Mouse (Mus musculus) heart, postnatal 0 days (tissue): Measurements from ENCODE around the gene Prune1. TPM values are rescaled to one million over a fixed set of nuclear protein-coding genes. Genes with fewer than 3 reads are reported as not detected.

Source experiments
- ATAC-seq: fragments of 200-750 bp; cut with Nextera tagmentation; 2 replicates; pipeline ENCODE4 v1.8.0; 2017; ENCODE audit warnings: low read depth, moderate number of reproducible peaks, moderate library complexity; ENCODE audit not compliant: insufficient read depth
- DNase-seq: peaks from one replicate; pipeline ENCODE4 v3.0.0-alpha.2; 2016; ENCODE audit warnings: low spot score
- H3K27ac ChIP-seq: fragments of 300-500 bp; sonication (generic); 2 replicates; pipeline ENCODE4 v1.5.1; 2014; ENCODE audit warnings: low read depth, mild to moderate bottlenecking
- H3K27me3 ChIP-seq: fragments of 300-500 bp; sonication (generic); 2 replicates; pipeline ENCODE4 v1.6.1; 2014; ENCODE audit warnings: low read length, mixed read lengths; ENCODE audit not compliant: control insufficient read depth, insufficient read depth
- H3K36me3 ChIP-seq: fragments of 300-500 bp; sonication (generic); replicated peaks from 2 replicates; pipeline ENCODE4 v1.6.1; 2014; ENCODE audit warnings: low read length, mixed read lengths; ENCODE audit not compliant: control insufficient read depth, insufficient read depth
- H3K4me1 ChIP-seq: fragments of 300-500 bp; sonication (generic); 2 replicates; pipeline ENCODE4 v1.6.1; 2014; ENCODE audit warnings: antibody characterized with exemption; ENCODE audit not compliant: control insufficient read depth, insufficient read depth
- H3K4me2 ChIP-seq: fragments of 300-500 bp; sonication (generic); 2 replicates; pipeline ENCODE4 v1.6.1; 2014; ENCODE audit warnings: low read depth, mild to moderate bottlenecking, low read length, moderate library complexity
- H3K4me3 ChIP-seq: fragments of 300-500 bp; sonication (generic); 2 replicates; pipeline ENCODE4 v1.5.1; 2014; ENCODE audit warnings: low read depth, low read length
- H3K9ac ChIP-seq: fragments of 300-500 bp; sonication (generic); replicated peaks from 2 replicates; pipeline ENCODE4 v1.6.1; 2014; ENCODE audit warnings: low read depth, low read length, mixed read lengths
- H3K9me3 ChIP-seq: fragments of 300-500 bp; sonication (generic); replicated peaks from 2 replicates; pipeline ENCODE4 v1.6.1; 2016; ENCODE audit warnings: low read length; ENCODE audit not compliant: control insufficient read depth
- CTCF ChIP-seq: IDR thresholded peaks from 2 replicates; pipeline ENCODE4 v1.5.1; 2016; ENCODE audit warnings: antibody characterized with exemption, control low read depth, low read depth
- EP300 ChIP-seq: IDR thresholded peaks from 2 replicates; pipeline ENCODE4 v1.6.1; 2016; ENCODE audit warnings: antibody characterized with exemption, low read depth
- WGBS: fragments of 180-500 bp; shearing (Covaris S2); extraction: QIAGEN DNeasy Blood & Tissue Kit; methylation state at CpG from one replicate; pipeline ENCODE4 v1.1.7; 2014; 5-methylcytosine and 5-hydroxymethylcytosine counted together
- polyA plus RNA-seq: library from polyadenylated mRNA; unstranded; fragments of >200 nt; fragmentation: Nextera tagmentation; extraction: Ambion mirVana; gene quantifications from 2 replicates; pipeline ENCODE4 v1.2.1, GENCODE M21; 2015
- total RNA-seq: library from RNA; depleted of rRNA; stranded (reverse); fragments of >200 nt; gene quantifications from 2 replicates; pipeline ENCODE4 v1.2.3, GENCODE M21; 2014; ENCODE audit warnings: low replicate concordance

The Prune1 gene
- total and polyA plus RNA-seq, 2 experiments from 2014 or later, result 23.0 to 28.6 TPM

DNA sequence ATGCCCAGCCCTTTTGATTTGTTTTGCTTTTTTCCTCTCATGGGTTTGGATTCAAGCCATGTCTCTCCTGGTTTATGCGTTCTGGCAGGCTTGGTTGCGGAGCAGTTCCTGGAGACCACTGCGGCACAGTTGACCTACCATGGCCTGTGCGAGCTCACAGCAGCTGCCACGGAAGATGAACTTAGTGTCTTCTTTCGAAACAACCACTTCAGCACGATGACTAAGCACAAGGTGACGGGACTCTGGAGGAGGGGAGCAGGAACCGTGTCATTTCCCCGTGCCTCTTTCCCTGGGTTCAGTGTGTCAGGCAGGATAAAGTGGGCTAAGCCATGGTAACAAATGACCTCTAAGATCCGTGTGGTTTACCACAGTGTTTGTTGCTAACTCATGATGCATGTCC is 11.7 kb upstream of the Prune1 start:
- H3K4me2 ChIP-seq, result no peak overlapping the region
- no peak overlapping the region for H3K27ac ChIP-seq
- 0 out of 2 replicates have a peak overlapping the region, but pooled peaks have one; percentile 19 for H3K9ac ChIP-seq
- WGBS, result 62% methylated on average over 11 of the region's 11 CpGs
- H3K27me3 ChIP-seq, result no peaks in the 10 kb centered on the region
- TF ChIP-seq CTCF (no peak), EP300 (no peak)
- DNase-seq (no peak), ATAC-seq (no peak)
- H3K4me3 ChIP-seq, result no peak overlapping the region
- peaks cover 50% of the 10 kb centered on the region for H3K36me3 ChIP-seq
- H3K4me1 ChIP-seq, result no peaks in the 10 kb centered on the region
- H3K9me3 ChIP-seq, result no peaks in the 10 kb centered on the region

GRCm38 (mm10) chr3:95292899-95293298 is 11.0 kb upstream of the Prune1 start:
- H3K4me3 ChIP-seq, result no peak overlapping the region
- no peak overlapping the region for H3K9ac ChIP-seq
- 93% methylated on average over 2 of the region's 2 CpGs for WGBS
- H3K4me2 ChIP-seq, result no peak overlapping the region
- no peak for DNase-seq
- peaks cover 56% of the 10 kb centered on the region for H3K36me3 ChIP-seq
- H3K4me1 ChIP-seq, result no peaks in the 10 kb centered on the region
- H3K27me3 ChIP-seq, result no peaks in the 10 kb centered on the region
- ATAC-seq, result no peak
- TF ChIP-seq CTCF (no peak), EP300 (no peak)
- H3K9me3 ChIP-seq, result no peaks in the 10 kb centered on the region
- H3K27ac ChIP-seq, result no peak overlapping the region

DNA sequence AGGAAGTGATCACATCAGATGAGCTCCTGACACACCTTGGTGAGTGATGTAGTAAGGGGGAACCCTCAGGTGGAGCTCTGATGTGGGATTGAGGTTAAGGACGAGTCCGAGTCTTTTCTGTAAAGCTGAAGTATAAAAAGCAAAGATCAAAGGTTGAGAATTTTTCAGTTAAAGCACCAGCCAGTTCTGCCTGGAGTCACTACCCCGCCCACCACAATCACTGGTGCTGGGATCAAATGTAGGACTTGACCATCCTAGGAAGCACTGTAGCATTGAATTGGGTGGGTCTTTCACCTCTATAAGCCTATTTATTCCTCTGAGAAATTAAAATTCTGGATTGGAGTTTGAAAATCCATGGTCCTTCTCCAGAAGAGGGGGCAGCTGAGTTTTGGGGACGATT is 9.2 kb upstream of the Prune1 start:
- ATAC-seq (no peak), DNase-seq (no peak)
- Histone ChIP-seq H3K27ac (no peak overlapping the region), H3K9me3 (no peaks in the 10 kb centered on the region), H3K4me1 (no peaks in the 10 kb centered on the region), H3K27me3 (no peaks in the 10 kb centered on the region), H3K4me2 (no peak overlapping the region), H3K36me3 (peaks cover 63% of the 10 kb centered on the region), H3K9ac (no peak overlapping the region), H3K4me3 (no peak overlapping the region)
- TF ChIP-seq EP300, result no peak
- no peak for TF ChIP-seq CTCF
- 84% methylated on average over 4 of the region's 4 CpGs for WGBS

DNA sequence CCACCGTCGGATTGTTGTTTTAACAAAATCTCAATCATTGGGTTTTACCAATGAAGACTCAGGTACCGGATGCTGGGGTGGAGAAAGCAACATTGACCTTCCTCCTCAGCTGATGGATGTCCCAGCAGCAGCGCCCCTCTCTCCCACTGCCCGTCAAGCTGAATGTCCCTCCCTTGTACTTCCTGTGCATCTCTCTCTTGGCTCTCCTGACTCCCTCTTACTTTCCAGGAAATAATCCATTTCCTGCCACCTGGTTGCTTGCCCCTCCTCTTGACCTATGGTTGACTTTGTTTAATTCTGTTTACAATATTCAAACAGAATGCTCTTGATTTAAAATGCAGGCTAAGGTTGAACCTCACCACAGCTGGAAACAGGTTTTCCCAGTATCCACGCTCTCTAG is 8.3 kb upstream of the Prune1 start:
- no peak for TF ChIP-seq EP300
- no peak for TF ChIP-seq CTCF
- no peak overlapping the region for H3K4me2 ChIP-seq
- no peak overlapping the region for H3K9ac ChIP-seq
- no peaks in the 10 kb centered on the region for H3K9me3 ChIP-seq
- no peak overlapping the region for H3K27ac ChIP-seq
- H3K36me3 ChIP-seq, result peaks cover 60% of the 10 kb centered on the region
- ATAC-seq, result no peak
- no peaks in the 10 kb centered on the region for H3K4me1 ChIP-seq
- WGBS, result 71% methylated on average over 6 of the region's 6 CpGs
- no peaks in the 10 kb centered on the region for H3K27me3 ChIP-seq
- no peak for DNase-seq
- no peak overlapping the region for H3K4me3 ChIP-seq

DNA sequence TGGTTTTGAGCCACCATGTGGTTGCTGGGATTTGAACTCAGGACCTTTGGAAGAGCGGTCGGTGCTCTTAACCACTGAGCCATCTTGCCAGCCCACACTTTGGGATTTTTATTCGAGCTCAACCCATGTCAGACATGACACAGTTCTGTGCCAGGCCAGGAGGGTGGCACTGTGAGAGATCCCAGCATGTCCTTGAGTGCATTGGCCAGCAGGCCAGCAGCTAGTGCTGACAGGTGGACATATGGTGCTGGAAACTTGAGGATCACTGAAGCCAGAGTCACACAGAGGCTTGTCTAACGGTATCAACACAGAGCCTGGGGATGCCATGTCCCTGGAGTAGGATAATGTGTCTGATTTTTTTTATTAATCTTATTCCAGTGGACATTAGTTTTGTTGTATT is 7.5 kb upstream of the Prune1 start:
- no peak for DNase-seq
- Histone ChIP-seq H3K4me1 (no peaks in the 10 kb centered on the region), H3K27me3 (no peaks in the 10 kb centered on the region), H3K36me3 (peaks cover 52% of the 10 kb centered on the region), H3K9me3 (no peaks in the 10 kb centered on the region), H3K4me2 (no peak overlapping the region), H3K9ac (no peak overlapping the region), H3K4me3 (no peak overlapping the region), H3K27ac (no peak overlapping the region)
- TF ChIP-seq CTCF (no peak), EP300 (no peak)
- 88% methylated on average over 4 of the region's 4 CpGs for WGBS
- ATAC-seq, result no peak

- no peak overlapping the region for H3K9ac ChIP-seq
- no peak for ATAC-seq
Observed at GRCm38 (mm10) chr3:95287541-95287940, 5.7 kb upstream of the Prune1 start.

More at GRCm38 (mm10) chr3:95287541-95287940, 5.7 kb upstream of the Prune1 start:
- no peaks in the 10 kb centered on the region for H3K27me3 ChIP-seq
- peaks cover 9% of the 10 kb centered on the region for H3K4me1 ChIP-seq
- 76% methylated on average over 3 of the region's 3 CpGs for WGBS
- DNase-seq, result no peak
- no peak overlapping the region for H3K4me3 ChIP-seq
- H3K4me2 ChIP-seq, result no peak overlapping the region
- no peak overlapping the region for H3K27ac ChIP-seq
- H3K36me3 ChIP-seq, result peaks cover 34% of the 10 kb centered on the region
- no peaks in the 10 kb centered on the region for H3K9me3 ChIP-seq
- no peak for TF ChIP-seq CTCF
- no peak for TF ChIP-seq EP300
